Mouse (Mus musculus): ENCODE measurements around the gene Cnnm2. TPM values are rescaled to one million over a fixed set of nuclear protein-coding genes. Genes with fewer than 3 reads are reported as not detected.
"Not testable (repeated sequence)": the region's sequence is repeated elsewhere in the genome, so short reads cannot be mapped to it uniquely, and the experiment has no call there.

Gene Cnnm2
- polyA plus RNA-seq, 1 experiment from 2014 or later, result 3.8 TPM

DNA sequence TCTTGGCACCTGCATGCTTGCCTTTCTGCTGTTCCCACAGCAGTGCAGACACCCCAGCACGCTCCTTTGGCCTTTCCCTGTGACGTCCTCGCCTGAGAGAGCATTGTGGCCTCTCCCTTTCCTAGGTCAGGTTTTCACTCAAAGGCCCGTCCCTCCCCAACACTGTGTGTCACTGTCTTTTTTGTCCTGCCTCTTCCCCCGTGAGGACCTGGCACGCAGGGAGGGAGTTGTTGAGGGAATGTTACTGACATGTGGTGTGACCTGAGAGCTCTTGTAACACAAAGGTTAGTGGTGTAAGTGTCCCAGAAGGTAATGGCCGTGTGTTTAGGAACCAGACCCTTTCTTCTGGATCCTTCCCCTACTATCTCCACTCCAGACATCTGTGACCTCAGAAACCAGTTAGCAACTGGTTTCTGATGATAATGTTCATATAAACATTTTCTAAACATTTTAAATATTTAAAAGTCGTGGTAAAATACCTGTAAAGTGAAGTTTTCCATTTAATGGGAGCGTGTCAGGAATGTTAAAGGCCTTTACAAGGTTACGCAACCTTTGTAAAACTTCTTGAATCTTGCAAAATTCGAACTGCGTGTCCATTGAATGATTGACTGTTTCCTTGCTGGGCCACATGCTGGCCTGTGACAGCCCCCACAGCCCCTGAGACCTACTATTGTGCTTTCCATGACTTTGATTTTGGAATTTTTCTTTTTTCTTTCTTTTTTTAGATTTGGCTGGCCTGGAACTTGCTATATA, 16.7 kb downstream of the Cnnm2 start:
- DNase-seq (no peak), ATAC-seq (ENCODE audit: insufficient read depth) (no peak)
- 54% methylated on average over 12 of the region's 12 CpGs for WGBS

DNA sequence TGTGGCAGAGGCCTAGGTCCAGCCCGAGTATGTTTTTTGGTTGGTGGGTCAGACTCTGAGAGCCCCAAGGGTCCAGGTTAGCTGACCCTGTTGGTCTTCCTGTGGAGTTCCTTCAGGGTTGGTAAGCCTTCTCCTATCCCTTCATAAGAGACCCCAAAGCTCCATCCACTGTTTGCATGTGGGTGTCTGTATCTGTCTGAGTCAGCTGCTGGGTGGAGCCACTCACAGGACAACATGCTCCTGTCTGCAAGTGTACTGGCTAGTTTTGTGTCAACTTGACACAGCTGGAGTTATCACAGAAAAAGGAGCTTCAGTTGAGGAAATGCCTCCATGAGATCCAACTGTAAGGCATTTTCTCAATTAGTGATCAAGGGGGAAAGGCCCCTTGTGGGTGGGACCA, 17.7 kb downstream of the Cnnm2 start:
- DNase-seq; H3K36me3 ChIP-seq (ENCODE audit: insufficient read depth); H3K4me1 ChIP-seq (ENCODE audit: insufficient read depth); H3K27me3 ChIP-seq (ENCODE audit: insufficient read depth, low read length); ATAC-seq (ENCODE audit: insufficient read depth); H3K4me3 ChIP-seq (ENCODE audit: low read depth, low read length); H3K9me3 ChIP-seq (ENCODE audit: low read depth, low read length); H3K27ac ChIP-seq (ENCODE audit: low read depth); H3K4me2 ChIP-seq; H3K9ac ChIP-seq: not testable (repeated sequence)
- 91% methylated on average over 1 of the region's 1 CpGs for WGBS

More for the DNA sequence above, 16.7 kb downstream of the Cnnm2 start:
- TF ChIP-seq CTCF (IDR thresholded peaks at IDR 0.05; ENCODE audit: low read depth), result no peak
- Histone ChIP-seq H3K27ac (ENCODE audit: low read depth) (no peak overlapping the region), H3K27me3 (ENCODE audit: insufficient read depth, low read length) (no peaks in the 10 kb centered on the region), H3K9me3 (ENCODE audit: low read depth, low read length) (no peaks in the 10 kb centered on the region), H3K4me3 (ENCODE audit: low read depth, low read length) (no peak overlapping the region), H3K4me1 (ENCODE audit: insufficient read depth) (no peaks in the 10 kb centered on the region), H3K36me3 (ENCODE audit: insufficient read depth) (no peaks in the 10 kb centered on the region), H3K4me2 (no peak overlapping the region), H3K9ac (no peak overlapping the region)

DNA sequence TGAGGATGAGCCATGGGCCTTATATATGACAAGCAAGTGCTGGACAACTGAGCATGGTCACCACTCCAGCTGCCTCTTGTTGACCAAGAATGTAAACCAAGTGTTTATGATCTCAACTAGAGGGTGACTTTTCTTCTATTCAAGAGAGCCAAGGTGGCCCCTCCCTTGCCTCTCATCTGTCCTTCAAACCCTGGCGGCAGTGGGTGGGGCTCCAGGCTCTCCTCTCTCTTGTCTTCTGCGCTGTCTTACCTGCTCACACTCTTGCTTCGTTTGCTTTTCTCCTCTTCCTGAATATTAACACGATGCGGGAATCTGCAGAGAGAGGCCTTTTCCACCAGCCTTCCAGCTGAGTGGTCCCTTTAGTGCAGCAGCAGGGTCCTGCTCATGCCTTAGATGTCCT, 22.6 kb downstream of the Cnnm2 start:
- DNase-seq (no peak), ATAC-seq (ENCODE audit: insufficient read depth) (no peak)
- Histone ChIP-seq H3K9ac (no peak overlapping the region), H3K27ac (ENCODE audit: low read depth) (no peak overlapping the region), H3K4me3 (ENCODE audit: low read depth, low read length) (no peak overlapping the region), H3K27me3 (ENCODE audit: insufficient read depth, low read length) (no peaks in the 10 kb centered on the region), H3K4me1 (ENCODE audit: insufficient read depth) (no peaks in the 10 kb centered on the region), H3K4me2 (no peak overlapping the region), H3K9me3 (ENCODE audit: low read depth, low read length) (no peaks in the 10 kb centered on the region), H3K36me3 (ENCODE audit: insufficient read depth) (no peaks in the 10 kb centered on the region)
- TF ChIP-seq CTCF (IDR thresholded peaks at IDR 0.05; ENCODE audit: low read depth), result no peak
- 47% methylated on average over 5 of the region's 5 CpGs for WGBS

DNA sequence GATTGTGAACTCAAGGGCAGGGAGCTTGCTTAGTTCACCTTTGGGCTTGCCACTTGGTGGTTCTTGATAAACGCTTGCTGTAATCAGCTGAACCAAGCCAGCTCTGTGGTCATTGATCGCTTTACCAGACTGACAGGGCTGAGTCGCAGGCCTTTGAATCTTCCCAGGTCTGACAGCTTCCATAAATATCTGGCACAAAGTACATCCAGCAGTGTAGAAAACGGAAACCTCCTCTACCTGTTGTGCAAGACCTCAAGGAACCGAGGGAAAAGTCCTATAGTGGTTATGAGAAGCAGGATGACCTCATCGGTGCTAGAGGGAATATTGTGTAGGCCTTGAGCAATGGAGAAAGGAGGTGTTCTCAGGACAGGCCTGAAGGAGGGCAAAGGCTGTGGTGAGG, 23.1 kb downstream of the Cnnm2 start:
- Histone ChIP-seq H3K27me3 (ENCODE audit: insufficient read depth, low read length) (no peaks in the 10 kb centered on the region), H3K4me1 (ENCODE audit: insufficient read depth) (no peaks in the 10 kb centered on the region), H3K27ac (ENCODE audit: low read depth) (no peak overlapping the region), H3K36me3 (ENCODE audit: insufficient read depth) (no peaks in the 10 kb centered on the region), H3K4me3 (ENCODE audit: low read depth, low read length) (no peak overlapping the region), H3K9ac (no peak overlapping the region), H3K9me3 (ENCODE audit: low read depth, low read length) (no peaks in the 10 kb centered on the region), H3K4me2 (no peak overlapping the region)
- TF ChIP-seq CTCF (IDR thresholded peaks at IDR 0.05; ENCODE audit: low read depth), result no peak
- 66% methylated on average over 6 of the region's 6 CpGs for WGBS
- ATAC-seq (ENCODE audit: insufficient read depth) (no peak), DNase-seq (no peak)

DNA sequence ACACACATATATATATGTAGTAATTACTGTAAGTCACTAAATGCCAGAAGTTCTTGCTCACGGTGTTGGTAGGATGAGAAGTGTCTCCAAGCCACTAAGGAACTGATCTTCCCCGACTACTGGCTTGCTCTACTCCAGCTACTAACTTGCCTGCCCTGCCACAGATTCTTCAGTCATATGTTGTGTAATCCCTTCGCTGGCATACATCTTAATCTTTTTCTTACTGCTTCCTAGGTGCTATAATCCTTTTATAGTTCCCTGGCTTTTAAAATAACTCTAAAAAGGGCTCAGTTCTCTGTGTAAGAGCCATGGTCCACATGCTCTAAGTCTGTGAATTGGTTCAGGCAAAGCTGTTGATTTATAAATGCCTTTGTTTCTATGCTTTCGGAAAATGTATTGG, 24.2 kb downstream of the Cnnm2 start:
- no peak overlapping the region for H3K27ac ChIP-seq (ENCODE audit: low read depth)
- H3K9ac ChIP-seq, result no peak overlapping the region
- ATAC-seq (ENCODE audit: insufficient read depth) (no peak), DNase-seq (no peak)
- no peaks in the 10 kb centered on the region for H3K36me3 ChIP-seq (ENCODE audit: insufficient read depth)
- H3K4me1 ChIP-seq (ENCODE audit: insufficient read depth), result no peaks in the 10 kb centered on the region
- H3K9me3 ChIP-seq (ENCODE audit: low read depth, low read length), result no peaks in the 10 kb centered on the region
- WGBS, result 77% methylated on average over 4 of the region's 4 CpGs
- no peak overlapping the region for H3K4me2 ChIP-seq
- H3K27me3 ChIP-seq (ENCODE audit: insufficient read depth, low read length), result no peaks in the 10 kb centered on the region
- no peak overlapping the region for H3K4me3 ChIP-seq (ENCODE audit: low read depth, low read length)
- TF ChIP-seq CTCF (IDR thresholded peaks at IDR 0.05; ENCODE audit: low read depth), result no peak

DNA sequence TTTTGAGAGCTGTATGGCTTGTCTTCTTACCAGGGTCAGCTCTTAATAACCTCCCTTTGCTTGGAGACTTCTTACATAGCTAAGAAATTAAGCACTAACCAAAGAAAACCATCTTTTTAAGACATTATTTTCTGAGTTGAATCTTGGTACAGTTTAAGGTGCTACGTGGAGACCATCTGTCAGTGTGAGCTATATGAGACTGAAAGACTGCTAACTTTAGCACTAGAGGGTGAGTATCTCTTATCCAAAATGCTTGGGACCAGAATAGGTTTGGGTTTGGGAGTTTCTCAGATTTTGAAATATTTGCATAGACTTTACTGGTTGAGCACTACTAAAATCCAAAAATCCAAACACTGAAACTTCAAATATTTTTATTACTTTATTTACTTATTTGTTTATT, 28.4 kb downstream of the Cnnm2 start:
- Histone ChIP-seq H3K9ac (no peak overlapping the region), H3K4me1 (ENCODE audit: insufficient read depth) (peaks cover 8% of the 10 kb centered on the region; the same call in 1 of the 2 replicates), H3K4me2 (no peak overlapping the region), H3K27me3 (ENCODE audit: insufficient read depth, low read length) (no peaks in the 10 kb centered on the region), H3K4me3 (ENCODE audit: low read depth, low read length) (no peak overlapping the region), H3K9me3 (ENCODE audit: low read depth, low read length) (no peaks in the 10 kb centered on the region), H3K36me3 (ENCODE audit: insufficient read depth) (no peaks in the 10 kb centered on the region), H3K27ac (ENCODE audit: low read depth) (no peak overlapping the region)
- no peak for ATAC-seq (ENCODE audit: insufficient read depth)
- no peak for TF ChIP-seq CTCF (IDR thresholded peaks at IDR 0.05; ENCODE audit: low read depth)
- WGBS, result 91% methylated on average over 1 of the region's 1 CpGs
- DNase-seq, result no peak

DNA sequence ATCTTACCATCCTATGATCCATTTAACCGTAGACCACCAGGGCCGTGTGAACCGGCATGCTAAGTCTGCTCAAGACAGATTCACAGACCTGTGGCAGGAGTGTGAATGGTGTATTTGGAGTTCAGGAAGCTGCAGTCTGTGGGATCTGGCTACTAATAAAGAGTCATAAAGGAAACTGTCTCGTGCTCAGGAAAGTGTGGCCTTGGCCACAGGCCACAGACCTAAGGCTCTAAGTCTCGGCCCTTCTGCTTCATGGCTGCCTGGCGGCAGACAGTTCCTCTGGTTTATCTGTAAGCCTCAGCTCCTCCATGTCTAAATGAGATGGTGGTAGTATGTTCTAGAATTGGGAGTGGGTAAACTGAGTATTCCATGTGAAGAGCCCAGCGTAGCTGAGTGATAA, 30.0 kb downstream of the Cnnm2 start:
- WGBS, result 79% methylated on average over 7 of the region's 7 CpGs
- no peaks in the 10 kb centered on the region for H3K9me3 ChIP-seq (ENCODE audit: low read depth, low read length)
- no peaks in the 10 kb centered on the region for H3K36me3 ChIP-seq (ENCODE audit: insufficient read depth)
- no peak overlapping the region for H3K4me3 ChIP-seq (ENCODE audit: low read depth, low read length)
- peaks cover 8% of the 10 kb centered on the region; the same call in 1 of the 2 replicates for H3K4me1 ChIP-seq (ENCODE audit: insufficient read depth)
- H3K27ac ChIP-seq (ENCODE audit: low read depth), result no peak overlapping the region
- no peak for ATAC-seq (ENCODE audit: insufficient read depth)
- no peak for DNase-seq
- H3K4me2 ChIP-seq, result no peak overlapping the region
- no peak overlapping the region for H3K9ac ChIP-seq
- no peak for TF ChIP-seq CTCF (IDR thresholded peaks at IDR 0.05; ENCODE audit: low read depth)
- no peaks in the 10 kb centered on the region for H3K27me3 ChIP-seq (ENCODE audit: insufficient read depth, low read length)
